Mouse (Mus musculus): Measurements from ENCODE around the gene Tuft1. TPM values are rescaled to one million over a fixed set of nuclear protein-coding genes. Genes with fewer than 3 reads are reported as not detected.
A peak's percentile ranks its signal among the peaks of the same experiment; 100 is the strongest.
"Not testable (repeated sequence)": the region's sequence is repeated elsewhere in the genome, so short reads cannot be mapped to it uniquely, and the experiment has no call there.

The Tuft1 gene
- polyA plus RNA-seq, 1 experiment from 2014 or later, result 27.0 TPM

DNA sequence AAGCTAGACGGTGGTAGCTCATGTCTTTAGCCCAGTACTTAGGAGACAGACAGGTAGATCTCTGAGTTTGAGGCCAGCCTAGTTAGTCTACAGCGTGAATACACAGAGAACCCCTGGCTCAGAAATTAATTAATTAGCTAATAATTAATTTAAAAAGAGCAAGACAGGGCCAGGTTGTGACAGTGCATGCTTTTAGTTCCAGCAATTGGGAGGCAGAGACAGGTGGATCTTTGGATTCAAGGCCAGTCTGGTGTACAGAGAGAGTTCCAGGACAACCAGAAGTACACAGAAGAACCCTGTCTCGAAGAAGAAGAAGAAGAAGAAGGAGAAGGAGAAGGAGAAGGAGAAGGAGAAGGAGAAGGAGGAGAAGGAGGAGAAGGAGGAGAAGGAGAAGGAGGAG, 30.0 kb upstream of the Tuft1 start:
- not testable (repeated sequence) for H3K27me3 ChIP-seq; H3K36me3 ChIP-seq; H3K9ac ChIP-seq; H3K4me1 ChIP-seq; ATAC-seq (ENCODE audit: insufficient number of reproducible peaks, low FRiP score, low TSS enrichment, low read depth); H3K4me3 ChIP-seq (replicated peaks); H3K4me2 ChIP-seq (replicated peaks); H3K9me3 ChIP-seq (replicated peaks); H3K27ac ChIP-seq (replicated peaks)
- 74% methylated on average over 3 of the region's 3 CpGs for WGBS

- not testable (repeated sequence) for H3K27me3 ChIP-seq; H3K4me1 ChIP-seq; H3K9ac ChIP-seq; ATAC-seq (ENCODE audit: insufficient number of reproducible peaks, low FRiP score, low TSS enrichment, low read depth); H3K4me3 ChIP-seq (replicated peaks); H3K27ac ChIP-seq (replicated peaks); H3K9me3 ChIP-seq (replicated peaks); H3K36me3 ChIP-seq; H3K4me2 ChIP-seq (replicated peaks)
- 84% methylated on average over 8 of the region's 8 CpGs for WGBS
These were observed 27.5 kb upstream of the Tuft1 start for GRCm38 (mm10) chr3:94685989-94686772.

DNA sequence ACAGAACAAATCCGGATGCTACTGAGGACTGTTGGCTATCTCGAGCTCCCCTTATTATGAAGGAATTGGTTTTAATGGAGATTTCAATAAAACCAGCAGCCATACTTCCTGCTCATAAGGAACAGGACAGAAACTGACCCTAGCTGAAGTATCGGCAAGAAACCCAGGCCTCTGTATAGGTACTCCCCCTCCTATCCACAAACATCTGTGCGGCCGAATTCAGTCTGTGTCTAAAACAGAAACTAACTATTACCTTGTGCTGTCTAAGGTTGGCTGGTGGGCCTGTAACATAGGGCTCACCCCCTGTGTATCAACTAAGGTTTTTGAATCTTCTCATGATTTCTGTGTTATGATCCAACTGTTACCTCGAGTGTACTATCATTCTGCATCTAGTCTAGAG, 25.0 kb upstream of the Tuft1 start:
- no peak overlapping the region for H3K9ac ChIP-seq
- no peak overlapping the region for H3K27ac ChIP-seq (replicated peaks)
- no peaks in the 10 kb centered on the region for H3K27me3 ChIP-seq
- ATAC-seq (ENCODE audit: insufficient number of reproducible peaks, low FRiP score, low TSS enrichment, low read depth), result no peak
- no peaks in the 10 kb centered on the region for H3K9me3 ChIP-seq (replicated peaks)
- H3K4me2 ChIP-seq (replicated peaks), result no peak overlapping the region
- H3K4me1 ChIP-seq, result no peaks in the 10 kb centered on the region
- H3K36me3 ChIP-seq, result no peaks in the 10 kb centered on the region
- 78% methylated on average over 6 of the region's 6 CpGs for WGBS
- no peak overlapping the region for H3K4me3 ChIP-seq (replicated peaks)

DNA sequence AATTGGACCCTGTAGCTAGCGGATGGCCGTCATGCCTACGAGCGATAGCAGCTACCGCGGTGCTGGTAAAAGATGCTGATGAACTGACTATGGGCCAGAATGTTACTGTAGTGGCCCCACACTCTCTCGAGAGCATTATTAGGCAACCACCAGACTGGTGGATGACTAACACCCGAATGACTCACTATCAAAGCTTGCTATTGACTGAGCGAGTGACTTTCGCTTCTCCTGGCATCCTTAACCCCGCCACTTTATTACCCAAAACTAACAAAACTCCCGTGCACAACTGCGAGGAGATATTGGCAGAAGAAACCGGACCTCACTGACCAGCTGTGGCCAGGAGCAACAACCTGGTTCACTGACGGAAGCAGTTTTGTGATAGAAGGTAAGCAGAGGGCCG, 22.1 kb upstream of the Tuft1 start:
- no peak overlapping the region for H3K9ac ChIP-seq
- H3K27ac ChIP-seq (replicated peaks), result no peak overlapping the region
- H3K36me3 ChIP-seq, result no peaks in the 10 kb centered on the region
- H3K27me3 ChIP-seq, result no peaks in the 10 kb centered on the region
- 84% methylated on average over 16 of the region's 16 CpGs for WGBS
- no peaks in the 10 kb centered on the region for H3K4me1 ChIP-seq
- ATAC-seq (ENCODE audit: insufficient number of reproducible peaks, low FRiP score, low TSS enrichment, low read depth), result no peak
- no peaks in the 10 kb centered on the region for H3K9me3 ChIP-seq (replicated peaks)
- no peak overlapping the region for H3K4me2 ChIP-seq (replicated peaks)
- H3K4me3 ChIP-seq (replicated peaks), result no peak overlapping the region

DNA sequence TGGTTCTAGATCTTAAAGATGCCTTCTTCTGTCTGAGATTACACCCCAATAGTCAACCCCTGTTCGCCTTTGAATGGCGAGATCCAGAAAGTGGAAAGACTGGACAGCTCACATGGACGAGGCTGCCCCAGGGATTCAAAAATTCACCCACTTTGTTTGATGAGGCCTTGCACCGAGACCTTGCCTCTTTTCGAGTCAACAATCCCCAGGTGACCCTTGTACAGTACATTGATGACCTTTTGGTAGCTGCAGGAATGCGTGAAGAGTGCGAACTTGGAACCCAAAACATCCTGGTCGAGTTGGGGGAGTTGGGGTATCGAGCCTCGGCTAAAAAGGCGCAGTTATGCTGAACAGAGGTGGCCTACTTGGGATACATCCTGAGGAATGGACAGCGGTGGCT, 21.4 kb upstream of the Tuft1 start:
- not testable (repeated sequence) for H3K36me3 ChIP-seq; H3K9me3 ChIP-seq (replicated peaks); H3K4me3 ChIP-seq (replicated peaks); ATAC-seq (ENCODE audit: insufficient number of reproducible peaks, low FRiP score, low TSS enrichment, low read depth); H3K9ac ChIP-seq; H3K4me1 ChIP-seq; H3K27ac ChIP-seq (replicated peaks); H3K27me3 ChIP-seq; H3K4me2 ChIP-seq (replicated peaks)
- 88% methylated on average over 12 of the region's 12 CpGs for WGBS

- Histone ChIP-seq H3K36me3 (no peaks in the 10 kb centered on the region), H3K9me3 (replicated peaks) (no peaks in the 10 kb centered on the region), H3K27me3 (no peaks in the 10 kb centered on the region), H3K9ac (no peak overlapping the region), H3K4me3 (replicated peaks) (no peak overlapping the region), H3K4me2 (replicated peaks) (no peak overlapping the region), H3K4me1 (no peaks in the 10 kb centered on the region), H3K27ac (replicated peaks) (0 out of 2 replicates have a peak overlapping the region, but pooled peaks have one; percentile 22)
- WGBS, result 61% methylated on average over 8 of the region's 8 CpGs
- 0 out of 2 replicates have a peak, but pooled peaks have one; percentile 11 for ATAC-seq (ENCODE audit: insufficient number of reproducible peaks, low FRiP score, low TSS enrichment, low read depth)
These were observed 20.7 kb upstream of the Tuft1 start for GRCm38 (mm10) chr3:94679351-94679841.

DNA sequence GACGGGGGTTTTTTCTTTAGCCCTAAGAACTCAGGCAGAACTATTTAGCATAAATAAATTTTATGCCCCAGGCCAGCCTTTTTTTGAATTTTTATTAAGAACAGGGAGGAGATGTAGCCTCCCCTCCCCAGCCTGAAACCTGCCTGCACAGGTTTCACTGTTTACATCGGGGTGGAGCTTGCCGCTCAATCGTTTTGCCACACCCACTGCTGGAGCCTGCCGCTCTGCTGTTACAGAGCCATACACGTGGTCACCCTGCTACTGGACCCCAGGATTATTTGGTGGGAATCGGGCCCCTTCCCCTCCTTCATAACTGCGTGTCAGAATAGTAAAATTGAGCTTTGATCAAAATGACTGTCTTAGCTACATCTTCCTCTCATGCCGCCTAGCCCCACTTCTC, 16.4 kb upstream of the Tuft1 start:
- H3K9me3 ChIP-seq (replicated peaks); H3K4me1 ChIP-seq; H3K9ac ChIP-seq; H3K27ac ChIP-seq (replicated peaks); ATAC-seq (ENCODE audit: insufficient number of reproducible peaks, low FRiP score, low TSS enrichment, low read depth); H3K4me2 ChIP-seq (replicated peaks); H3K27me3 ChIP-seq; H3K36me3 ChIP-seq; H3K4me3 ChIP-seq (replicated peaks): not testable (repeated sequence)
- WGBS, result 73% methylated on average over 9 of the region's 9 CpGs

DNA sequence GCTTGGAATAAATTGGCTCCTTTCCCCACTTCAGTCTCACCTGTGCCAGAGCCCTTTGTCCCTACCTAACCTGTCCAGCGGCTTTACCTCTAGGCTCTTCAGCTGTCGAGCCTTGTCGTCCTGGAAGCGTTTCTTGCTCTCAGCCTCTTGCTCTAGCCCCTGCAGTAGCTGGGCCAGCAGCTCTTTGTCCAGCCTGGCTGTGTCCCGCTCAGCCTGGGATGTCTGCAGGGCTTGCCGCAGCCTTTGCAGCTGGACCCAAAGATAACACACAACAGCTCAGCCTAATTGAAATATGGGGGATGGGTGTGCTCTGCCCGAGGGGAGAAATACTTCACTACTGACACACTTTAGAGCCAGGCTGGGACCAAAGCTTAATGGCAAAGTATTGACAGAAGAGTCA, 7.2 kb upstream of the Tuft1 start:
- 21% methylated on average over 7 of the region's 7 CpGs for WGBS
- ATAC-seq (ENCODE audit: insufficient number of reproducible peaks, low FRiP score, low TSS enrichment, low read depth); H3K9ac ChIP-seq: not testable (repeated sequence)

DNA sequence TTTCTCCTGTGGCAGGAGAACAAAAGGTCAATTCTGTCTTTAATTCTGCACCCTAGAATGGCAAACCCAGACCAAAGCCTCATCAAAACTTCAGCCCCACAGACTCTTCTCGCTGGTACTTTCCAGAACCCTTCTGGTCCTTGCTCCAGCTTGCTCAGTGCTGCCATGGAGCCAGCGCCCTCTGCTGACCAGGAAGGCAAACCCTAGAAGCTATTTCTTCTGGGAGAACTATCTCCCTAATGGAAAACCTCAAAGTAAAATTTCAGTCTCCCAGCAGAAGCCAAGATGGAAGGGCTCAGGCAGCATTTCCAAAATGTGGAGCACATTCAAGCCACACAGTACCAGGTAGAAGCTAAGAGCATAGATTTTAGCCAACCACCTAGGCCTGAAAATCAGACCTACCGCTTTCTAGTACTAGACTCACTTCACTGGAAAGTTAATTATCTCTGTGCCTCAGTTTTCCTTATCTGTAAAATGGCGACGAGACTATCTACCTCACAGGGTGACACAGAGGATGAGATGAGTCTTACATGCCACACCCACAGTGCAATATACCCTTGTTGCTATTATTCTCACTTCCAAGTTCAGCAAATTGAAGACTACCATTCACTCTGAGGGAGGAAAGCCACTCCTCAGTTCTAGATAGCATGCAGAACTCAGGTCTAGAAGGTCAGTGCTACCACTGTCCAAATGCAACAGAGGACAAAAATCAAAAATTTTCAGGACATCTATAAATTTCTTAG, 6.6 kb upstream of the Tuft1 start:
- not testable (repeated sequence) for H3K27ac ChIP-seq (replicated peaks); H3K4me3 ChIP-seq (replicated peaks); H3K4me1 ChIP-seq; H3K27me3 ChIP-seq; H3K36me3 ChIP-seq; ATAC-seq (ENCODE audit: insufficient number of reproducible peaks, low FRiP score, low TSS enrichment, low read depth); H3K9ac ChIP-seq; H3K9me3 ChIP-seq (replicated peaks); H3K4me2 ChIP-seq (replicated peaks)
- 60% methylated on average over 5 of the region's 5 CpGs for WGBS

More for the DNA sequence above, 7.2 kb upstream of the Tuft1 start:
- H3K27ac ChIP-seq (replicated peaks); H3K4me1 ChIP-seq; H3K27me3 ChIP-seq; H3K9me3 ChIP-seq (replicated peaks); H3K4me2 ChIP-seq (replicated peaks); H3K4me3 ChIP-seq (replicated peaks); H3K36me3 ChIP-seq: not testable (repeated sequence)

GRCm38 (mm10) chr3:94660841-94661240, 2.2 kb upstream of the Tuft1 start:
- ATAC-seq (ENCODE audit: insufficient number of reproducible peaks, low FRiP score, low TSS enrichment, low read depth); H3K27me3 ChIP-seq; H3K4me3 ChIP-seq (replicated peaks); H3K9ac ChIP-seq; H3K4me1 ChIP-seq; H3K36me3 ChIP-seq; H3K27ac ChIP-seq (replicated peaks); H3K9me3 ChIP-seq (replicated peaks); H3K4me2 ChIP-seq (replicated peaks): not testable (repeated sequence)
- WGBS, result 81% methylated on average over 2 of the region's 2 CpGs

GRCm38 (mm10) chr3:94659142-94659748, 573 bp upstream of the Tuft1 start:
- 28% methylated on average over 8 of the region's 10 CpGs for WGBS
- peak overlapping the region; percentile 33; the same call in 1 of the 2 replicates for H3K4me2 ChIP-seq (replicated peaks)
- peak overlapping the region; percentile 16; the same call in 1 of the 2 replicates for H3K4me3 ChIP-seq (replicated peaks)
- H3K4me1 ChIP-seq; H3K27me3 ChIP-seq; H3K9ac ChIP-seq; H3K9me3 ChIP-seq (replicated peaks); H3K36me3 ChIP-seq: not testable (repeated sequence)
- peak; percentile 77 for ATAC-seq (ENCODE audit: insufficient number of reproducible peaks, low FRiP score, low TSS enrichment, low read depth)
- H3K27ac ChIP-seq (replicated peaks), result peak overlapping the region; percentile 75; the same call in 1 of the 2 replicates
